Mouse (Mus musculus): ENCODE data around the gene Serpina3n. TPM values are rescaled to one million over a fixed set of nuclear protein-coding genes. Genes with fewer than 3 reads are reported as not detected.
"Not testable (repeated sequence)": the region's sequence is repeated elsewhere in the genome, so short reads cannot be mapped to it uniquely, and the experiment has no call there.

The Serpina3n gene
- 14.3 and 21.1 TPM in 2 replicates for polyA plus RNA-seq (2012; rRNA removed)

DNA sequence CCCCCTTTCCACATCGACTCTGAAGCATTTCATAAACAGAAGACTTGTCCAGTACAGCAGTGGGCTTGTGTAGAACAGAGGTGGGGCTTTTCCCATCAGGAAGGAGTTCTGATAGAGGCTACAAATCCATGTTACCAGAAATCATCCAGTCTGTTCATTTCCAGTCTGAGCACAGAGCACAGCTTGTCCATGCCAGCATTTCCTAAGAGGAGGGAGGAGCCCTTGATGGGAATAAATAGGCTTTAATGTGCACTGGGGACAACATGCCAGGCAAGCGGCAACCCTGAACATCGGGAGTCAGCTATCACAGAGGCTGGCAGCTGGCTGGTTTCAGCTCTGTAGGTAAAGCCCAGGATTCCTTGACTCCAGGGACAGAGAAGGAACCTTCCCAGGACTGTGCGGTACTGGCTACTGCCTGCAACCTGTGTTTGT is at the start of gene Serpina3n:
TSS of gene Serpina3n (plus strand) at position 276 of the 432 bp plus-strand sequence.
- DNase-seq = no peak
- Histone ChIP-seq H3K27me3 (ENCODE audit: control insufficient read depth, insufficient read depth, low read length) (no peaks in the 10 kb centered on the region), H3K27ac (ENCODE audit: insufficient read depth, low read length) (no peak within 1 kb of the TSS), H3K4me3 (replicated peaks; ENCODE audit: insufficient read depth, low read depth, low read length) (no peak within 1 kb of the TSS), H3K4me1 (ENCODE audit: control insufficient read depth, insufficient read depth, low read length) (no peaks in the 10 kb centered on the region)
- 28% methylated on average over 4 of the region's 4 CpGs for WGBS
- no peak for TF ChIP-seq POLR2A (IDR thresholded peaks at IDR 0.05; ENCODE audit: borderline replicate concordance, insufficient read depth, low read length)
- no peak for TF ChIP-seq CTCF (IDR thresholded peaks at IDR 0.05; ENCODE audit: borderline replicate concordance, insufficient read depth, low read depth, low read length)

DNA sequence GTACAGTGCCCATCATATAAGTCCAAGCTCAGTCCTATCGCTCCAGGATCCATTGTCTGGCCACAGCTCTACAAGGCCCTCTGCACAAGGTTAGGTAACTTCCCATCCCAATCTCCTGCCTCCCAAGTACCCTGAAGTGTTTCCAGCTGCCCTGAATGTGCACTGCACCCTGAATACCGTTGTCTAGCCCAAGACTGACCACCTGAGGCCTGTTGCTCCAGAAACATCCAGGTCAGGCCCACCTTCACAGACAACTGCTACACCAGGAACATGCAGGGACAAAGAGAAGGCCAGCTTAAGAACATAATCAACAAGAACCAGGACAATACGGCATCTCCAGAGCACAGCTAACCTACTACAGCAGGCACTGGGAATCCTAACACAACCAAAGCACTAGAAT is 36.5 kb upstream of the Serpina3n start:
- WGBS = 80% methylated on average over 3 of the region's 3 CpGs
- no peak for DNase-seq
- TF ChIP-seq POLR2A (IDR thresholded peaks at IDR 0.05; ENCODE audit: borderline replicate concordance, insufficient read depth, low read length) (no peak), CTCF (IDR thresholded peaks at IDR 0.05; ENCODE audit: borderline replicate concordance, insufficient read depth, low read depth, low read length) (no peak)
- H3K27me3 ChIP-seq (ENCODE audit: control insufficient read depth, insufficient read depth, low read length) = no peaks in the 10 kb centered on the region
- no peaks in the 10 kb centered on the region for H3K4me1 ChIP-seq (ENCODE audit: control insufficient read depth, insufficient read depth, low read length)
- H3K27ac ChIP-seq (ENCODE audit: insufficient read depth, low read length) = no peak overlapping the region
- H3K4me3 ChIP-seq (replicated peaks; ENCODE audit: insufficient read depth, low read depth, low read length) = no peak overlapping the region

DNA sequence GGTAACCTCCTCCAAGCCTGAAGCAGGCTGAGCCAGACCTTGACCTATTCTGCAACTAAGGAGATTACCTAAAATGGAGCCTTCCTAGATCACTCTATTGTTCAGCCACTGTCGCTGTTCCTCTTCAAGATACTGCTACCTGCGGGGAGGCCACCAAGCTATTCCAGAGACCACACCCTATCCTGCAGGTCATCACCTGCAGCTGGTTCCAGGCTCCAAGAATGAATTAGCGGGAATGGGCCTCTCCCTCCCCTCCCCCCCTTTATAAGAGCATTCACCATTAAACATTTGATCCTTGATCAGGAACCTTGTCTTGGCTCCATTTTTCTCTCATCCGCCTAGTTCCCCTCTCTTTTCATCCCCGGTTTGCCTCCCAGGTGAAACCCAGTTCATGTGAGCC is 29.4 kb upstream of the Serpina3n start:
- H3K27ac ChIP-seq (ENCODE audit: insufficient read depth, low read length); H3K27me3 ChIP-seq (ENCODE audit: control insufficient read depth, insufficient read depth, low read length); H3K4me1 ChIP-seq (ENCODE audit: control insufficient read depth, insufficient read depth, low read length); H3K4me3 ChIP-seq (replicated peaks; ENCODE audit: insufficient read depth, low read depth, low read length); DNase-seq: not testable (repeated sequence)
- 80% methylated on average over 5 of the region's 5 CpGs for whole genome bisulfite sequencing

DNA sequence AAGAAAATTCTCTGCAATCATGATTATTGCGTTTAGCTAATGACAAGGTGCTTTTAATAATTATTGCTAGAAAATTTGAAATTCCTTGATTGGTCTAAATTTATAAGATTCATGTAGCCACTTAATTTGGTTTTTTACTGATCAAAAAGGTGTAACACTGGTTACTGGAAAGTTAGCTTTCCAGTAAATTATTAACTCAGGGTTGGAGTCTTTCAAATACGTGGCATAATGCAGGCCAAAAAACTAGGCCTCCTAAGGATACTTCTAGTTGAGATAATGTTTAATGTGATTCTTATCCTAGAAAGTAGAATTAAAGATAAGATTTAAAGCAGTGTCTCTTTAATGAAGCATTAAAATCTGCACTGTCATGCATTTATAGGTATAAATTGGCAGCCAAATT is 28.2 kb upstream of the Serpina3n start:
- H3K4me3 ChIP-seq (replicated peaks; ENCODE audit: insufficient read depth, low read depth, low read length); H3K27ac ChIP-seq (ENCODE audit: insufficient read depth, low read length); H3K4me1 ChIP-seq (ENCODE audit: control insufficient read depth, insufficient read depth, low read length); DNase-seq; H3K27me3 ChIP-seq (ENCODE audit: control insufficient read depth, insufficient read depth, low read length): not testable (repeated sequence)
- WGBS = 90% methylated on average over 2 of the region's 2 CpGs

- WGBS = 53% methylated on average over 5 of the region's 5 CpGs
- not testable (repeated sequence) for DNase-seq; H3K27me3 ChIP-seq (ENCODE audit: control insufficient read depth, insufficient read depth, low read length); H3K4me3 ChIP-seq (replicated peaks; ENCODE audit: insufficient read depth, low read depth, low read length); H3K27ac ChIP-seq (ENCODE audit: insufficient read depth, low read length); H3K4me1 ChIP-seq (ENCODE audit: control insufficient read depth, insufficient read depth, low read length)
These were observed 27.7 kb upstream of the Serpina3n start for GRCm38 (mm10) chr12:104378815-104379214.

DNA sequence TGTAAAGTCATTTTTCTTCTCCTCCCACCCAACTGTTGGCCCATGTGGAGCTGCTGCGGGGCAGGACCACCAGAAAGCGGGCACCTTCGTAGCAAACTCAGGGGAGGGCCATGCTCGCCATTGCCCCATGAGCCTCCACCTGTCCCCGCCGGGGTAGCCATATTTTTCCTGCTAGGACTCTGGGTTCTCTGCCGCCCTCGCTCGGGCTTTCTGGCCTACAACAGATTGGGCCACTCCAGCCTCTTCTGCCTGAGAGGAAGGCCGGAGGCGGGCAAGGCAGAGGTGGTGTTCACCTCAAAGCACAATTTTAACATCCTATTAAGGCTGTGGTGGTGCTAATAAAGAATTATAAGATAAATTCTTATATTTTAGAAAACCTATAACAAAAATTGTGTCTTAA is 26.7 kb upstream of the Serpina3n start:
- Histone ChIP-seq H3K4me1 (ENCODE audit: control insufficient read depth, insufficient read depth, low read length) (no peaks in the 10 kb centered on the region), H3K27me3 (ENCODE audit: control insufficient read depth, insufficient read depth, low read length) (no peaks in the 10 kb centered on the region), H3K27ac (ENCODE audit: insufficient read depth, low read length) (no peak overlapping the region), H3K4me3 (replicated peaks; ENCODE audit: insufficient read depth, low read depth, low read length) (no peak overlapping the region)
- WGBS = 93% methylated on average over 11 of the region's 11 CpGs
- DNase-seq = no peak
- no peak for TF ChIP-seq CTCF (IDR thresholded peaks at IDR 0.05; ENCODE audit: borderline replicate concordance, insufficient read depth, low read depth, low read length)
- TF ChIP-seq POLR2A (IDR thresholded peaks at IDR 0.05; ENCODE audit: borderline replicate concordance, insufficient read depth, low read length) = no peak

DNA sequence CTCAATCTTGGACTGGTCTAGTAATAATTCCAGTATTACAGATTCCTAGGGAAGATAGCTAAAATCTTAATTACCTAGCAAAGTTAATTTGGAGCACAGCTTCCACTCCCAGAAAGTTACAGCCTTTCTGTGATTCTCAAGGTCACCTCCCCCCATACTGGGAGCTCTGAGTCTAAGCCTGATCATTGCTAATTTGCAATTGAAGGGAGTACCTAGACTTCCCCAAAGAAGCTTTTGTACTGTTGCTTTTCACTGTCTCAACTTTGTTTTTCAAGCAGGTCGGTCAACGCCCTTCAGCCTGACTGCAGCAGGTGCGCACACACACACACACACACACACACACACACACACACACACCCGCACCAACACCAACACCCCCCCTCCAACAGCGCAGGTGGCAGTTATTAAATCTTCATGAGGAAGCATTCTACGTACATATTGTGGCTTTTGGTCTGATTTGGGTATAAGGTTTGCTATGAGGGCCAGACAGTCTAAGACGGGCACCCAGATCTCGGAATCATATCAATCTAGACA is 25.4 kb upstream of the Serpina3n start:
- H3K4me1 ChIP-seq (ENCODE audit: control insufficient read depth, insufficient read depth, low read length); DNase-seq; H3K27me3 ChIP-seq (ENCODE audit: control insufficient read depth, insufficient read depth, low read length); H3K4me3 ChIP-seq (replicated peaks; ENCODE audit: insufficient read depth, low read depth, low read length); H3K27ac ChIP-seq (ENCODE audit: insufficient read depth, low read length): not testable (repeated sequence)
- 94% methylated on average over 8 of the region's 8 CpGs for WGBS

DNA sequence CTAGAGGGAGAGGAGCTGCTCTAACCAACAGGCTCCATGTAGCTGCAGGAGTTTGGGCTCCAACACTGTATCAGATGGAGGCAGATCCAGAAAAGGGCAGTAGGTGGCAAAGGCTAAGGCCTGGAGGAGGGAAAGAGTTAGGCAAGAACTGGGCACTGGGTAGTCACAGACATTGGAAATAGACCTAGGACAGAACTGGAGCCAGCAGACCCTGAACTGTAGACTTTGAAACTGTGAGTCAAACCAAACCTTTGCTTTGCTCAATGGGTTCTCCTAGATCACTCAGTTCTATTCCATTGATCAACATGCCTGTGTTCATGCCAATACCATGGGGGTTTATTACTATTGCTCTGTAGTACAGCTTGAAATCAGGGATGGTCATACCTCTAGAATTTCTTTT is 20.5 kb upstream of the Serpina3n start:
- not testable (repeated sequence) for H3K4me1 ChIP-seq (ENCODE audit: control insufficient read depth, insufficient read depth, low read length); H3K27me3 ChIP-seq (ENCODE audit: control insufficient read depth, insufficient read depth, low read length); H3K27ac ChIP-seq (ENCODE audit: insufficient read depth, low read length); DNase-seq; H3K4me3 ChIP-seq (replicated peaks; ENCODE audit: insufficient read depth, low read depth, low read length)

- not testable (repeated sequence) for H3K4me3 ChIP-seq (replicated peaks; ENCODE audit: insufficient read depth, low read depth, low read length); H3K4me1 ChIP-seq (ENCODE audit: control insufficient read depth, insufficient read depth, low read length); DNase-seq; H3K27me3 ChIP-seq (ENCODE audit: control insufficient read depth, insufficient read depth, low read length); H3K27ac ChIP-seq (ENCODE audit: insufficient read depth, low read length)
- WGBS = 54% methylated on average over 2 of the region's 2 CpGs
These were observed 19.7 kb upstream of the Serpina3n start for GRCm38 (mm10) chr12:104386878-104387277.

All from cerebellum, adult 2 months (tissue).